Mouse (Mus musculus) heart, postnatal 25 days (tissue): ENCODE data around the gene Tulp3. TPM values are rescaled to one million over a fixed set of nuclear protein-coding genes. Genes with fewer than 3 reads are reported as not detected.

ENCODE experiments used
- total RNA-seq, 2 experiments: library from RNA; stranded (reverse); gene quantifications; 2 replicates each; pipeline ENCODE4 v1.2.3; 2021

Gene Tulp3
- total RNA-seq, 2 experiments from 2014 or later: 6.7 to 8.7 TPM

Other genes with a start within 250 kb of the Tulp3 start
- 100 to 1,000 TPM; 129 to 132 TPM for gene Tspan9, start 212.3 kb downstream of the Tulp3 start, total RNA-seq
- 1 to 10 TPM; 3.7 to 4.4 TPM for gene Tead4, start 55.0 kb downstream of the Tulp3 start, total RNA-seq
- 1 to 10 TPM; 8.5 to 9.8 TPM for gene Rhno1, start 7.1 kb upstream of the Tulp3 start, total RNA-seq
- 1 to 10 TPM; 1.5 to 1.6 TPM for gene Foxm1, start 7.1 kb upstream of the Tulp3 start, total RNA-seq
- gene Tex52, start 19.6 kb upstream of the Tulp3 start, total RNA-seq: not detected
- gene Gm44596, start 19.7 kb upstream of the Tulp3 start, total RNA-seq: not detected
- 1 to 10 TPM; 1.1 to 2.4 TPM for gene Nrip2, start 43.4 kb upstream of the Tulp3 start, total RNA-seq
- 10 to 100 TPM; 17.1 to 18.8 TPM for gene Itfg2, start 69.1 kb upstream of the Tulp3 start, total RNA-seq
- 100 to 1,000 TPM; 368 to 372 TPM for gene Fkbp4, start 82.8 kb upstream of the Tulp3 start, total RNA-seq
- 1 to 10 TPM; 1.5 to 1.7 TPM for gene Pzp, start 170.9 kb upstream of the Tulp3 start, total RNA-seq
- gene A2ml1, start 225.8 kb upstream of the Tulp3 start, total RNA-seq: not detected